Mouse (Mus musculus): ENCODE results near the gene Hoxc4.

Gene Hoxc4

GRCm38 (mm10) chr15:103011928-103012486 lies 6.7 kb upstream of the Hoxc4 start:
- DNase-seq (ENCODE audit: low read depth): no peak

GRCm38 (mm10) chr15:103013238-103013984 lies 5.3 kb upstream of the Hoxc4 start:
- no peak for DNase-seq (ENCODE audit: low read depth)

- DNase-seq (ENCODE audit: low read depth): no peak
Observed at GRCm38 (mm10) chr15:103014166-103015008, 4.3 kb upstream of the Hoxc4 start.

GRCm38 (mm10) chr15:103015009-103015399 lies 3.7 kb upstream of the Hoxc4 start:
- no peak for DNase-seq (ENCODE audit: low read depth)

GRCm38 (mm10) chr15:103015406-103016166 lies 3.1 kb upstream of the Hoxc4 start:
- DNase-seq (ENCODE audit: low read depth): no peak

GRCm38 (mm10) chr15:103020899-103021418 lies 2.2 kb downstream of the Hoxc4 start:
- DNase-seq (ENCODE audit: low read depth): no peak

GRCm38 (mm10) chr15:103021544-103021943 lies 2.8 kb downstream of the Hoxc4 start:
- DNase-seq (ENCODE audit: low read depth): no peak

GRCm38 (mm10) chr15:103024131-103024530 lies 5.4 kb downstream of the Hoxc4 start:
- DNase-seq (ENCODE audit: low read depth): no peak

GRCm38 (mm10) chr15:103027266-103028235 lies 8.8 kb downstream of the Hoxc4 start:
- no peak for DNase-seq (ENCODE audit: low read depth)

GRCm38 (mm10) chr15:103028916-103029512 lies 10.3 kb downstream of the Hoxc4 start:
- no peak for DNase-seq (ENCODE audit: low read depth)

- DNase-seq (ENCODE audit: low read depth): no peak
Observed at GRCm38 (mm10) chr15:103030142-103030541, 11.4 kb downstream of the Hoxc4 start.

- DNase-seq (ENCODE audit: low read depth): no peak
Observed at GRCm38 (mm10) chr15:103032167-103032566, 13.4 kb downstream of the Hoxc4 start.

- DNase-seq (ENCODE audit: low read depth): no peak
Observed at GRCm38 (mm10) chr15:103032646-103033575, 14.2 kb downstream of the Hoxc4 start.

- DNase-seq (ENCODE audit: low read depth): no peak
Observed at GRCm38 (mm10) chr15:103034043-103034806, 15.5 kb downstream of the Hoxc4 start.

GRCm38 (mm10) chr15:103034807-103035547 lies 16.2 kb downstream of the Hoxc4 start:
- DNase-seq (ENCODE audit: low read depth): no peak

GRCm38 (mm10) chr15:103035548-103035881 lies 16.8 kb downstream of the Hoxc4 start:
- no peak for DNase-seq (ENCODE audit: low read depth)

GRCm38 (mm10) chr15:103037579-103037978 lies 18.8 kb downstream of the Hoxc4 start:
- no peak for DNase-seq (ENCODE audit: low read depth)

Data from c-Kit-positive CD71-negative TER-119-negative erythroid progenitor cells, embryonic 14.5 days (primary cell).